Mouse (Mus musculus) E14TG2a.4 (cell line): ENCODE results near the gene Cmtm1.

ENCODE experiments used
- CTCF ChIP-seq: conservative IDR thresholded peaks from 2 replicates; pipeline ENCODE4 v1.5.1; 2014; ENCODE audit warnings: low read length
- NANOG ChIP-seq: IDR thresholded peaks from 2 replicates; pipeline ENCODE4 v1.6.1; 2014; ENCODE audit warnings: borderline replicate concordance, low read length, mixed read lengths

- no peak for TF ChIP-seq CTCF
- no peak for TF ChIP-seq NANOG
Measured at GRCm38 (mm10) chr8:104247054-104247907, 62.7 kb downstream of the Cmtm1 start.
